Comparison of ENCODE assay signal across 8 mouse cellular contexts in the genomic region with DNA sequence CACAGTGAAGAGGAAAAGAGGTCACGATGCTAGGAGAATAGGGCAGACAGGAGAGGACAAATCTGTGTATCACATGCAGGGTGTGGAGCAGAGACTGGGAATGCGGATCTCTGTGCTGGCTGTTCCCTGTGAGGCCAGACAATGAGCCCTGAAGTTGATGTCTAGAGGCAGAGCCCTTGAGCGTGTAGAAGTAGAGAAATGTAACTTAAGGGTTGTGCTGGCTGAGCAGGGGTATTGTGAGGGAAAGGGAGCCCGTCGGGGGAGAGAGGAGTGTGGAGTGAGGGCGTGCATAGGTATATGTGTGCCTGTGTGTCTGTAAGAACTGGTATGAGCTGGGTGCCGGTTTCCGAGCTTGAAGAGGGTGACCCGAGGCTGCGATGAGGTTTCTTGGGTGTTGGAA. TPM values are rescaled to one million over a fixed set of nuclear protein-coding genes. Genes with fewer than 3 reads are reported as not detected.
DNase-seq lines count a peak whose midpoint lies in the region; ATAC-seq lines count a peak whose summit lies in the region.

No protein-coding gene starts in this region.

- ATAC-seq in kidney, embryonic 14.5 days (ENCODE audit: low FRiP score, low TSS enrichment), result peak; percentile 39
- peak; percentile 24 for ATAC-seq in liver, embryonic 11.5 days (replicated peaks; ENCODE audit: low FRiP score)

- no peaks in the 10 kb centered on the region for H3K9me3 ChIP-seq in kidney, embryonic 14.5 days (ENCODE audit: control insufficient read depth, low read length)
- no peaks in the 10 kb centered on the region for H3K9me3 ChIP-seq in liver, embryonic 11.5 days (ENCODE audit: control insufficient read depth, low read length)

- 11% methylated on average over 10 of the region's 10 CpGs for WGBS in kidney, embryonic 14.5 days
- WGBS in liver, embryonic 11.5 days, result 22% methylated on average over 10 of the region's 10 CpGs

- peak overlapping the region; percentile 52 for H3K4me3 ChIP-seq in kidney, embryonic 14.5 days (ENCODE audit: low read length)
- peak overlapping the region; percentile 47 for H3K4me3 ChIP-seq in liver, embryonic 11.5 days (ENCODE audit: low read depth, low read length)

- H3K4me2 ChIP-seq in kidney, embryonic 14.5 days (replicated peaks; ENCODE audit: low read depth, low read length), result peak overlapping the region; percentile 55
- H3K4me2 ChIP-seq in liver, embryonic 11.5 days, result peak overlapping the region; percentile 69

- no peaks in the 10 kb centered on the region for H3K36me3 ChIP-seq in kidney, embryonic 14.5 days (ENCODE audit: control insufficient read depth, insufficient read depth, low read length)
- no peaks in the 10 kb centered on the region for H3K36me3 ChIP-seq in liver, embryonic 11.5 days (ENCODE audit: control insufficient read depth, insufficient read depth, low read length)

- no peak for DNase-seq in kidney, postnatal 25 days
- peak; percentile 20 for DNase-seq in urinary bladder, postnatal 25 days (ENCODE audit: low spot score)
- no peak for DNase-seq in urinary bladder, adult 2 months (ENCODE audit: low spot score)
- DNase-seq in frontal cortex, postnatal 14 days (ENCODE audit: low spot score in 2 of 2), result peak; percentile 37 to 38
- no peak for DNase-seq in liver, embryonic 11.5 days (ENCODE audit: low spot score)
- DNase-seq in right cerebral cortex, postnatal 4 days, result peak; percentile 41
- DNase-seq in spleen, adult 18-20 months, result no peak

- peak overlapping the region; percentile 58 for H3K9ac ChIP-seq in kidney, embryonic 14.5 days (ENCODE audit: low read depth, low read length)
- peak overlapping the region; percentile 51 for H3K9ac ChIP-seq in liver, embryonic 11.5 days (ENCODE audit: low read depth, low read length)

- no peaks in the 10 kb centered on the region for H3K27me3 ChIP-seq in kidney, embryonic 14.5 days (ENCODE audit: control insufficient read depth, insufficient read depth, low read length)
- H3K27me3 ChIP-seq in liver, embryonic 11.5 days (replicated peaks; ENCODE audit: control insufficient read depth, insufficient read depth, low read length), result no peaks in the 10 kb centered on the region

- 0 out of 2 replicates have a peak overlapping the region, but pooled peaks have one; percentile 37 for H3K27ac ChIP-seq in kidney, embryonic 14.5 days (ENCODE audit: low read depth, low read length)
- H3K27ac ChIP-seq in liver, embryonic 11.5 days (ENCODE audit: low read depth, low read length), result no peak overlapping the region

- peaks cover 6% of the 10 kb centered on the region; the same call in 1 of the 2 replicates for H3K4me1 ChIP-seq in kidney, embryonic 14.5 days (ENCODE audit: control insufficient read depth, insufficient read depth, low read length)
- H3K4me1 ChIP-seq in liver, embryonic 11.5 days (replicated peaks; ENCODE audit: control insufficient read depth, insufficient read depth, low read length), result peaks cover 9% of the 10 kb centered on the region

RNA-seq across cellular contexts. Expression of a gene that starts 13.5 kb away (rescaled TPM):
- polyA plus RNA-seq in kidney, embryonic 14.5 days (2014; fragmentation: Nextera tagmentation; extraction: Ambion mirVana), result 0.61 TPM in 1 of 2 replicates, not detected in the other
- 1.1 TPM in 2 replicates for polyA plus RNA-seq in urinary bladder, adult 2 months (2012; rRNA removed)
- polyA plus RNA-seq in liver, embryonic 11.5 days (2014; fragmentation: Nextera tagmentation; extraction: Ambion mirVana), result not detected in 2 replicates

RNA-seq across cellular contexts. Expression of a gene that starts 23.6 kb away (rescaled TPM):
- not detected in 2 replicates for polyA plus RNA-seq in kidney, embryonic 14.5 days (2014; fragmentation: Nextera tagmentation; extraction: Ambion mirVana)
- polyA plus RNA-seq in urinary bladder, adult 2 months (2012; rRNA removed), result 0.23 and 0.43 TPM in 2 replicates
- not detected in 2 replicates for polyA plus RNA-seq in liver, embryonic 11.5 days (2014; fragmentation: Nextera tagmentation; extraction: Ambion mirVana)

RNA-seq across cellular contexts. Expression of a gene that starts 23.6 kb away (rescaled TPM):
- polyA plus RNA-seq in kidney, embryonic 14.5 days (2014; fragmentation: Nextera tagmentation; extraction: Ambion mirVana), result not detected in 2 replicates
- 0.92 and 0.93 TPM in 2 replicates for polyA plus RNA-seq in urinary bladder, adult 2 months (2012; rRNA removed)
- not detected in 2 replicates for polyA plus RNA-seq in liver, embryonic 11.5 days (2014; fragmentation: Nextera tagmentation; extraction: Ambion mirVana)

Comparison
In these comparisons a context has a peak if more than half of its experiments do, and no peak if none do; other contexts are left out.
1. DNase-seq: peak in urinary bladder, postnatal 25 days (single experiment), frontal cortex, postnatal 14 days (2 of 2) and right cerebral cortex, postnatal 4 days (single experiment); none in kidney, postnatal 25 days (0 of 2), urinary bladder, adult 2 months (single experiment), liver, embryonic 11.5 days (single experiment) and spleen, adult 18-20 months (0 of 2).